Mouse (Mus musculus): ENCODE results near the gene Gm35134.
"Not testable (repeated sequence)": the region's sequence is repeated elsewhere in the genome, so short reads cannot be mapped to it uniquely, and the experiment has no call there.

The Gm35134 gene

GRCm38 (mm10) chrY:19112707-19113106, at the start of gene Gm35134:
Gm35134 (plus strand) TSS chrY:19113007.
- not testable (repeated sequence) for DNase-seq
